Mouse (Mus musculus) stomach, postnatal 0 days (tissue): ENCODE results near the gene Lyl1. TPM values are rescaled to one million over a fixed set of nuclear protein-coding genes. Genes with fewer than 3 reads are reported as not detected.

ENCODE experiments used
- ATAC-seq: fragments of 200-750 bp; cut with Nextera tagmentation; 2 replicates; pipeline ENCODE4 v1.8.0; 2017; ENCODE audit not compliant: low FRiP score, low TSS enrichment
- DNase-seq: peaks from one replicate; pipeline ENCODE4 v3.0.0-alpha.2; 2016; ENCODE audit warnings: low spot score
- H3K27ac ChIP-seq: fragments of 300-500 bp; sonication (generic); replicated peaks from 2 replicates; pipeline ENCODE4 v1.5.1; 2014; ENCODE audit warnings: mild to moderate bottlenecking, control low read depth
- H3K27me3 ChIP-seq: fragments of 300-500 bp; sonication (generic); 2 replicates; pipeline ENCODE4 v1.6.1; 2014; ENCODE audit warnings: low read length; ENCODE audit not compliant: control insufficient read depth, insufficient read depth
- H3K36me3 ChIP-seq: fragments of 300-500 bp; sonication (generic); 2 replicates; pipeline ENCODE4 v1.6.1; 2014; ENCODE audit warnings: low read length, mixed read lengths; ENCODE audit not compliant: control insufficient read depth, insufficient read depth
- H3K4me1 ChIP-seq: fragments of 300-500 bp; sonication (generic); replicated peaks from 2 replicates; pipeline ENCODE4 v1.6.1; 2014; ENCODE audit warnings: antibody characterized with exemption; ENCODE audit not compliant: control insufficient read depth, insufficient read depth
- H3K4me2 ChIP-seq: fragments of 300-500 bp; sonication (generic); replicated peaks from 2 replicates; pipeline ENCODE4 v1.6.1; 2014; ENCODE audit warnings: low read depth, mild to moderate bottlenecking, control low read depth, moderate library complexity
- H3K4me3 ChIP-seq: fragments of 300-500 bp; sonication (generic); 2 replicates; pipeline ENCODE4 v1.5.1; 2014; ENCODE audit warnings: low read depth, low read length, control low read depth
- H3K9ac ChIP-seq: fragments of 300-500 bp; sonication (generic); 2 replicates; pipeline ENCODE4 v1.6.1; 2014; ENCODE audit warnings: mild to moderate bottlenecking, low read length, control low read depth, mixed read lengths
- H3K9me3 ChIP-seq: fragments of 300-500 bp; sonication (generic); 2 replicates; pipeline ENCODE4 v1.6.1; 2016; ENCODE audit warnings: low read length; ENCODE audit not compliant: control insufficient read depth
- CTCF ChIP-seq: IDR thresholded peaks from 2 replicates; pipeline ENCODE4 v1.5.1; 2016; ENCODE audit warnings: antibody characterized with exemption, low read depth, mild to moderate bottlenecking, moderate library complexity
- EP300 ChIP-seq: optimal IDR thresholded peaks from 2 replicates; pipeline ENCODE3; 2016; ENCODE audit warnings: antibody characterized with exemption
- WGBS: fragments of 180-500 bp; shearing (Covaris S2); extraction: QIAGEN DNeasy Blood & Tissue Kit; methylation state at CpG from one replicate; pipeline ENCODE4 v1.1.7; 2014; 5-methylcytosine and 5-hydroxymethylcytosine counted together
- polyA plus RNA-seq: library from polyadenylated mRNA; unstranded; fragments of >200 nt; fragmentation: Nextera tagmentation; extraction: Ambion mirVana; gene quantifications from 2 replicates; pipeline ENCODE4 v1.2.1, GENCODE M21; 2015

Gene Lyl1
- polyA plus RNA-seq, 1 experiment from 2014 or later = 4.0 TPM

- no peaks in the 10 kb centered on the region for H3K27me3 ChIP-seq
- no peak overlapping the region for H3K9ac ChIP-seq
These were observed 42.5 kb downstream of the Lyl1 start for GRCm38 (mm10) chr8:84743517-84744420.

GRCm38 (mm10) chr8:84745032-84745925 is 44.0 kb downstream of the Lyl1 start:
- H3K4me3 ChIP-seq = no peak overlapping the region
- 17% methylated on average over 14 of the region's 17 CpGs for WGBS
- no peaks in the 10 kb centered on the region for H3K27me3 ChIP-seq
- DNase-seq (peak; percentile 61), ATAC-seq (no peak)
- TF ChIP-seq EP300 (no peak), CTCF (peak; percentile 19)
- 0 out of 2 replicates have a peak, but pooled peaks cover 3% of the 10 kb centered on the region for H3K36me3 ChIP-seq
- peaks cover 30% of the 10 kb centered on the region for H3K4me1 ChIP-seq
- H3K9me3 ChIP-seq = no peaks in the 10 kb centered on the region
- 0 out of 2 replicates have a peak overlapping the region, but pooled peaks have one; percentile 2 for H3K4me2 ChIP-seq
- H3K9ac ChIP-seq = no peak overlapping the region
- peak overlapping the region; percentile 88 for H3K27ac ChIP-seq

More at GRCm38 (mm10) chr8:84743517-84744420, 42.5 kb downstream of the Lyl1 start:
- no peak for TF ChIP-seq EP300
- no peak for TF ChIP-seq CTCF
- Histone ChIP-seq H3K9me3 (no peaks in the 10 kb centered on the region), H3K27ac (peak overlapping the region; percentile 88), H3K4me2 (peak overlapping the region; percentile 45), H3K4me3 (no peak overlapping the region), H3K4me1 (peaks cover 32% of the 10 kb centered on the region), H3K36me3 (no peaks in the 10 kb centered on the region)
- DNase-seq (peak; percentile 84), ATAC-seq (peak; percentile 62)
- WGBS = 21% methylated on average over 14 of the region's 17 CpGs

DNA sequence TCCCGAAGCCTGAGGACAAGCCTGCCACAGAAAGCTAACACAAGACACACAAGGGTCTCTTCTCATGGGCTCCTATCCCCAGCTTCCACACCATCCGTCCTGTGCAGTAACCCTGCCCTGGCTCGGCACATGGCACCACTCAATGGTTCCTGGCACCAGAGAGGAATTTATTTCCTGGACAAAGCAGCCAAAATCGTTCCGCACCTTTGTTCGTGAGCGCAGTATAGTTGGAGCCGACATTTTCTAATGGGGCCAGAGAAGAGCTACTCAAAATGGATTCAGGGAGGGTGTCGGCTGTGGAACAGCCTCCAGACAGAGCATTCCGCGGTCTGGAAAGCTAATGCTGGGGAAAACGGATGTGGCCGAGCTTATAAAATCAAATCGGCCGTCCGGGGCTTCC is 48.3 kb downstream of the Lyl1 start:
- no peak for ATAC-seq
- 0 out of 2 replicates have a peak, but pooled peaks cover 8% of the 10 kb centered on the region for H3K36me3 ChIP-seq
- TF ChIP-seq EP300 (no peak), CTCF (no peak)
- no peak overlapping the region for H3K4me3 ChIP-seq
- H3K9me3 ChIP-seq = no peaks in the 10 kb centered on the region
- peak overlapping the region; percentile 58; the same call in 1 of the 2 replicates for H3K27ac ChIP-seq
- 62% methylated on average over 16 of the region's 16 CpGs for WGBS
- H3K27me3 ChIP-seq = no peaks in the 10 kb centered on the region
- no peak for DNase-seq
- H3K4me1 ChIP-seq = peaks cover 6% of the 10 kb centered on the region; the same call in 1 of the 2 replicates
- H3K4me2 ChIP-seq = no peak overlapping the region
- H3K9ac ChIP-seq = no peak overlapping the region

GRCm38 (mm10) chr8:84752734-84753582 is 51.7 kb downstream of the Lyl1 start:
- H3K9ac ChIP-seq = no peak overlapping the region
- 74% methylated on average over 6 of the region's 6 CpGs for WGBS
- no peak for ATAC-seq
- no peak for DNase-seq
- H3K27ac ChIP-seq = no peak overlapping the region
- TF ChIP-seq CTCF (no peak), EP300 (no peak)
- no peaks in the 10 kb centered on the region for H3K4me1 ChIP-seq
- no peaks in the 10 kb centered on the region for H3K27me3 ChIP-seq
- no peak overlapping the region for H3K4me2 ChIP-seq
- no peak overlapping the region for H3K4me3 ChIP-seq
- no peaks in the 10 kb centered on the region for H3K9me3 ChIP-seq
- H3K36me3 ChIP-seq = 0 out of 2 replicates have a peak, but pooled peaks cover 10% of the 10 kb centered on the region

Other genes with a start within 250 kb of the Lyl1 start
- 82.8 and 86.6 TPM in 2 replicates for gene Ier2, start 38.6 kb upstream of the Lyl1 start, polyA plus RNA-seq
- gene Trmt1, start 15.2 kb upstream of the Lyl1 start, polyA plus RNA-seq = 45.1 and 49.9 TPM in 2 replicates
- gene Nacc1, start 13.6 kb upstream of the Lyl1 start, polyA plus RNA-seq = 6.8 and 8.3 TPM in 2 replicates
- gene G430095P16Rik, start 21.6 kb downstream of the Lyl1 start, polyA plus RNA-seq = 1.7 and 2.0 TPM in 2 replicates
- gene Nfix, start 98.9 kb downstream of the Lyl1 start, polyA plus RNA-seq = 36.5 and 36.6 TPM in 2 replicates
- 3.3 TPM in 2 replicates for gene Dand5, start 121.4 kb downstream of the Lyl1 start, polyA plus RNA-seq
- gene Gadd45gip1, start 130.1 kb downstream of the Lyl1 start, polyA plus RNA-seq = 38.5 and 39.3 TPM in 2 replicates
- 69.8 and 70.6 TPM in 2 replicates for gene Rad23a, start 139.2 kb downstream of the Lyl1 start, polyA plus RNA-seq
- gene Calr, start 145.5 kb downstream of the Lyl1 start, polyA plus RNA-seq = 522 and 537 TPM in 2 replicates
- gene Farsa, start 155.5 kb downstream of the Lyl1 start, polyA plus RNA-seq = 43.3 and 44.3 TPM in 2 replicates
- gene Syce2, start 170.7 kb downstream of the Lyl1 start, polyA plus RNA-seq = 25.0 and 27.3 TPM in 2 replicates
- 18.5 and 21.1 TPM in 2 replicates for gene Gcdh, start 192.5 kb downstream of the Lyl1 start, polyA plus RNA-seq
- gene Klf1, start 200.5 kb downstream of the Lyl1 start, polyA plus RNA-seq = 0.51 and 0.82 TPM in 2 replicates
- 15.9 and 17.4 TPM in 2 replicates for gene Dnase2a, start 207.1 kb downstream of the Lyl1 start, polyA plus RNA-seq
- 0.87 and 1.1 TPM in 2 replicates for gene Mast1, start 235.9 kb downstream of the Lyl1 start, polyA plus RNA-seq
- gene Rtbdn, start 245.5 kb downstream of the Lyl1 start, polyA plus RNA-seq = 0.05 and 0.13 TPM in 2 replicates